Mouse (Mus musculus) brain, embryonic 14.5 days (tissue): ENCODE measurements at regions not wholly inside any gene's neighbourhood (a gene's known extent, or its start where the extent isn't known, plus 50 kb on each side); places are given as distances from the start of the nearest gene placed in this dataset.

Experiments used
- CTCF ChIP-seq: fragments of 200-500 bp; IDR thresholded peaks from 2 replicates; pipeline ENCODE4 v1.5.1; 2012; ENCODE audit warnings: inconsistent platforms, mild to moderate bottlenecking, moderate library complexity, borderline replicate concordance; ENCODE audit not compliant: insufficient read depth, insufficient read length; ENCODE audit errors: extremely low read depth
- POLR2A ChIP-seq: fragments of 200-500 bp; IDR thresholded peaks from 2 replicates; pipeline ENCODE4 v1.6.1; 2012; ENCODE audit warnings: mild to moderate bottlenecking, inconsistent platforms, borderline replicate concordance; ENCODE audit not compliant: poor library complexity, insufficient read depth, insufficient read length, severe bottlenecking; ENCODE audit errors: extremely low read depth

GRCm38 (mm10) chr11:114146334-114146733 is 79.5 kb upstream of the Sdk2 start:
- TF ChIP-seq CTCF: no peak
- TF ChIP-seq POLR2A: no peak
